Mouse (Mus musculus) lung, postnatal 36 days (tissue): ENCODE results near the gene Ren1.

ENCODE experiments used
- DNase-seq: peaks from one replicate; pipeline ENCODE4 v3.0.0; 2022; ENCODE audit warnings: mixed read lengths

Ren1 gene

DNA sequence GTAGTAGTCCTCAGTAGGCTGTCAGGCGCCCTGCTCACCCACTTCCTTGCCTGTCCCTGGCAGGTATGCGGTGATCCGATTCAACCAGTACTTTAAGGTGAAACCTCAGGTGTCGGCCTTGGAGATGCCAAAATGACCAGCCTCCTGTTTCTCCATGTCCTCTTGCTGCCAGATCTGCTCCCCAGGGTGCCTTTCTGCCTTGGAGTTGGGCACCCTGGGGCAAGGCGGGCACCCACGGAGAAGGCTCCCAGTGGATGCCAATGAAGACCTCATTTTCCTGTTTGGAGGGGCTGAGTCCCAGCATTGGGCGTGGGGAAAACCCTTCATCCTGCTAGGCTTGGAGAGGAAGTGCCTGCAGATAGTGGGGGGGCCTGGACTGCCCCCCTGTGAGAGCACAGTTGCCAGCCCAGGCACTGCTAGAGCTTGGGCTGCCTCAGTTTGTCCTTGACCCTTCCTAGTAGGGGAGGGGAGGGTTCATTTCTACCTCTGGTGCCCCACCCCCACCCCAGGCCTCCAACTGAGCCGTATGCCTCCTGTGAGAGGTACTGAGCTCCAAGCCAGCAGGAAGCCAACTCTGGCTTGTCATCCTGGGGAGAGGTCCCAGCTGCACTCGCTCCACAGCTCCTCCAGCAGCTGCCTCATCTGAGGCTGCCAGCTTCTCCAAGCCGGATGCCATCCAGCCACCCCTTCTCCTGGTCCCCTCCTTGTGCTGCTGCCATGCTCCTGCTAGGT, 29.1 kb downstream of the Ren1 start:
- no peak for DNase-seq

DNA sequence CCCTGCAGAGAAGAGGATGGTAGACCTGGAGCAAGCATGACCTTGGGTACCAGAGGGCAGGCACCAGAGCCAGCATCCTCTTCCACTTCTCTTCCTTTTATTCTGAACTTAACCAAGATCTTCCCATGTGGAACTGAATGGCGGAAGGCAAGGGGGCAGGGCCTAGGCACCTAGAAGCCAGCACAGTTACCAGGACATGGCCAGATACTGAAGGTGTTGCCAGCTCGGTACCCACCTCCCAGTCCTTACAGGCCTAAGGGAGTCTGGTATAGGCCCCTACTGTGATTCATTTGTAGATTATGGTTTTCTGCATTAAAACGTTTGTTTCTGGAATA, 29.6 kb downstream of the Ren1 start:
- no peak for DNase-seq

DNA sequence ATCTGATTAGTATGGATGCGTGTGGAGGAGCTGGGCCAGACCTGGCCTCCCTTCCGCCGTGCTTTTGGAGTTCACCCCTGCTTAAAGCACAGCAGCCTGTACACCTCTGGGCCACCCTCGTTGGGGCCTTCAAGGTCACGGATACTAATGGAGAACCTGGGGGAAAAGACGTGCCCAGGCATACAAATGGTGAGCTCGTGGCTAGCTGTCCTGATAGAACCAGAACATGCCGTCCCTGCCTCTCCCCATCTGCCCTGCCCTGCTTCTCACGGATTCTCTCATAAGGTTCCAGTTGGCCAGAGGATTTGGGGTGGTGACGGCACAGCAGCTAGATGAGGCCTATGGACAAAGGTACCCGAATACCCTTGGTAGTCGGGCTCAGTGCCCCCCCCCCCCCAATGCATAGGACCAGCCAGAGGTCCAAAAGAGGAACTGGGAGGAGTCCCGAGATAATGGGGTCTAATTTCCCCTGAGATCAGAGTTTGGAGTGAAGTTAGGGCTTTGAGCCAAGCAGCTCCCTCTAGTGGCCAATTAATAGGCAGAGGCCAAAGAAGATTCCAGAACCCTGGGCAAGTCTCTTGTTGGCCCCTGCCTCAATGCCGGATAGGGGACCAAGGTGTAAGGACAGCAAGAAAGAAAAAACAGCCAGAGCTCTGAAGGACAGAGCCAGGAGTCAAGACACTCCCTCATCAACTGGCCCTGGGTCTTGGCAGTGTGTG, 30.2 kb downstream of the Ren1 start:
- DNase-seq, result peak; percentile 62

DNA sequence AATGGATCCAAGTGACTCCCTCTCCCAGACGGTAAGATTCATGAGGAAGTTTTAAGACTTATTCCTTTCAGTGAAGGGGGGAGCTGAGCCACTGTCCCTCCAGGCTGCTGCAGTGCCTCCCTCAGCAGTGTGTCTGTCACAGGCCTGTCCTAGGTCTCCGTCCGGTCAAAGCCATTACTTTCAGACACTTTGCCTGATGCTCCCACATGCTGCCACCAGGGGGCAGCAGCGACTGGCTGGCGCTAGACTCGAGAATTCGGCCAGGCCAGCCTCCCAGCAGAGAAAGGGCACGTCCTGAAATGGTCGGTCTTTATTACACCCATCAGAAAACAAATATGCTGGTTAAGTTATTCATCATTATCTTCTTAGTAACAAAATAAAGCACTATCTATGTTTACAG, 31.7 kb downstream of the Ren1 start:
- DNase-seq, result peak; percentile 58

DNA sequence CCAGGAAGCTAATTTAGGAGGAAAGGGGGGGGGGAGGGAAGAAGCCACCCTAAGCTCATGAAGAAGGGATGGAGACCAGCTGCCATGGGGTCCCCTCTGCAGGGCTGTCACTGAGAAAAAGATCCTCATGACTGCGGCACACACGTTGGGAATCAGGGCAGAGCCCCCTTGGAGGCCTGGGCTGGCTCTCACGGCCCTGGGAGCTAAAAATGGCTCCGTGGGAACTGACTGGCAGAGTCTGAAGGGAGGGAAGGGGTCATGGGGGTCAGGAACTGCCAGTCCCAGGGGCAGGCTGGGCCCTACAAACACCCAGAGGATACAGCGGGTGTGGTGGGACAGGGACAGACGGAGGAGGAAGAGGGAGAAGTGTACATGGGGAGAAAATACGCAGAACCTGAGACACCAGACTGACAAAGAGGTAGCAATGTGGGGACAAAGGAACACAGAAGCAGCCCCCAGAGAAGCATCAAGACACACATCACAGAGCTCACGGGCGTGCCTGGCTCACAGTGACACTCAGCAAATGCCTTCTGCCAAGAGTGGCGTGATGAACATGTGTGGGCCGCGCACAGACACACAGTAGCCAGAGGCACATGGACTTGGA, 32.3 kb downstream of the Ren1 start:
- DNase-seq, result peak; percentile 38

DNA sequence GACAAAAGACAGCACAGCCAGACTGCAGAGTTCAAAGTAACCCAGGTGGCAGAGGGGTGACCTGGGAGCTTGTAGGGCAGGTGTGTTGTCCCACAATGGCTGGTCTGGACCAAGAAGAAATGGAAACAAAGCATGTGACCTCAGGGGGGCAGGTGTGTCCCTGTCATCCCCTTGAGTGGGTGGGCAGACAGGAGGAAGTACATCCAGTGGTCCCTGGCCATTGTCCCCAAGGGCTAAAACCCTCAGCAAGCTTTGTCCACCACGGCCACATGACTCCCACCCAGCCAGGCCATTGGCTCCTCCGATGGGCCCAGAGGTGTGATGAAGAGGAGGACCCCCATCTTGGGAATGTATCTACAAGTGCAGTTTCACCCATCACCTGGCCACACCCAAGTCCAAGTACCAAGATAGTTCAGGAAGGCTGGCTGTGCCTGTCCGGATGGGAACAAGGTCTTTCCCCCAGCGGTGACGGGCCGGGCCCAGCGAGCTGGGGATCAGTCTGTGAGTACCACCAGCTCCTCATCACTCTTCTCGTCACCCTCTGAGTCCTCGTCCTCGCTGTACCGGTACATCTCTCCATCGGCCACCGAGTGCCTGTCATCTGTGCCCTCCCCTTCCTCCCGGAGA, 33.0 kb downstream of the Ren1 start:
- DNase-seq, result no peak

DNA sequence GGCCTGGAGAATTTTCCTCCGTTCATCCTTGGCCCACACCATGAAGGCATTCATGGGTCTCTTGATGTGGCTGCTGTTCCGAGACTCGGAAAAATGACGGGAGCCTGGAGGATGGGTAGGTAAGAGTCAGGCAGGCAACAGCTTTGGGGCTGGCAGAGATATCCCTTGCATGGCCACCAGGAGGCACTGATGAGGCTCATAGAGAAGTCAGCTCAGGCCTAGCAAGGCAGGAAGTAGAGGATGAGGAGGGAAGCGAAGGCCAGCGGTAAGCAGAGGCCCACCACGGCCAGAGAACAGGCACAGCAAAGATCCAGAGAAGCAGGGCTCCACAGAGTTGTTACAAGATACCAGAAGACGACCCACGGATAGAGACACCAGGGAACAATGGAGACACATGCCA, 35.2 kb downstream of the Ren1 start:
- peak; percentile 89 for DNase-seq

DNA sequence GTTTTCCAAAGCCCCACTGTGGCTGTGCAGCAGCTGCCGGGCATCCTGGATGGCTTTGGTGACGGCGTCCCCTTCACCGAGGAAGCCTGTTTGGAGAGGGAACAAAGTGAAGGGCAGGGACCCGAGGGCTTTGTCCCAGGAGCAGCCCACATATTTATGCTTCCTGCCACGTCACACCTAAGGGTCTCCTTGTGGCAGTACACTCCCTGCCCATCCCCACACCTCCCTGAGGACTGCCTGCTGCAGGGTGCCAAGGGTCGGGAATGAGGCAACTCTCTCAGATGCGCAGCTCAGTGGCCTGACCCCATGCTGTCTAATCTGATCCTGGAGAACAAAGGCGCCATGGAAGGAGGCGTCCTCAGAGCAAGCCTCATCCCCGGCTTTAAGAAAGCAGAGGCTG, 35.9 kb downstream of the Ren1 start:
- no peak for DNase-seq

DNA sequence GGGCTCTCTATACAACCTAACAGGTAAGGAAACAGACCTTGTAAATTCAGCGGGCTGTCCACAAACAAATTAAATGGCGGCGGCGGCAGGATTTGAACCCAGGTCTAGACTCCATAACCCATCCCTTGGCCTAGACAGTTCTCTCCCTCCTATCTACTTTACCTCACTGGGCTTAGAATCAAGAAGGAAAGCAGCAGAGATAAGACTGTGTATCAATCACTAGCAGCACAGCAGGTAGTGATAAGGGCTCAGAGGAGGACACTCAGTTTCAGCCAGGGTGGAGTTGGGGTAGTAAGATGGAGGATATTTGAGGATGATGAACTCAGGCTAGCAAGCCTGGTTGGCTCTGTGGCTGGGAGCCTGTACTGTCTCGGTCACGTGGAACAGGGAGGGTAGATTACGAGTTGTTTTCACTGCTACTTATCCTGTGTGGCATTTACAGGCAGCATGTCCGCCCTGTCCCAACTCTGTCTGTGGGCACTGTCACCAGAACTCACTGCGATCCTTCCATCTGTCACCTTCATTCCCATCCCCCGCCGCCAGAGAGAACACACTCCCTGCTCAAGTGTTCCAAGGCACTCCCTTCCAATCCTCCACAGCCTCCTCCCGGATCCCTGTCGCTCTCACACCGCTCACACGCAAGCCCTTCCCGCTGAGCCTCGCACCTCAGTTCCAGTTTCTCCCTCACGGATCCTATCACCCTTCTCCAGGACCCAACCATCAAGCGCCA, 37.4 kb downstream of the Ren1 start:
- no peak for DNase-seq

DNA sequence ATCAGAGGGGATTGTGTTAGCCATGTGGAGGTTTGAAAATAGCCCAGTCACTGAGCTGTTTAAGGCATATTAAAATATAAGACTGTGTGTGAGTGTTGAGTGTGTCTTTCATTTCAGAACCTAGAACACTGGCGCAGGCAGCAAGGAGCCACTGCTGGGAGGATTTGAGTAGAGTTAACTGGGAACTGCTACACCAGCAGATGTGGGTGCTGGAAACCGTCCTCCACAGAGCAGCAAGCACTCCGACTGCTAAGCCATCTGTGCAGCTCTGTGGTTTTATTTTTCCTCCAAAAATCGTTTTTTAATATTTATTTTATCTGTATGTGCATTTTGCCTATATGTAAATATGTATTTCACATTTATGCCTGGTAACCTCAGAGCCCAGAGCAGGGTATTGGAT, 44.4 kb downstream of the Ren1 start:
- no peak for DNase-seq

DNA sequence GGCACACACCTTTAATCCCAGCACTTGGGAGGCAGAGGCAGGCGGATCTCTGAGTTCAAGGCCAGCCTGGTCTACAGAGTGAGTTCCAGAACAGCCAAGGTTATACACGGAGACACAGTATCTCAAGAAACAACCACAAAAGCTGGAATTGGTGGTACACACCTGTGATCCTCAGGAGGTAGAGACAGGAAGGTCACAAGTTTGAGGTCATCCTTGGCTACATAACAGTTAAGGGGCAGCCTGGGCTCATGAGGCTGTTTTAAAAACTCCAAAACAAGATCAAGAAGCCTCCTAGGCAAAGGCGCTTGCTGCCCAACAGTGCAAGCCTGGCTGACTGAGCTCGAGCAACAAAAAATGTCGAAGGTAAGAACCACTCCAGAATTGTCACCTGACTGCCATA, 46.4 kb downstream of the Ren1 start:
- no peak for DNase-seq

DNA sequence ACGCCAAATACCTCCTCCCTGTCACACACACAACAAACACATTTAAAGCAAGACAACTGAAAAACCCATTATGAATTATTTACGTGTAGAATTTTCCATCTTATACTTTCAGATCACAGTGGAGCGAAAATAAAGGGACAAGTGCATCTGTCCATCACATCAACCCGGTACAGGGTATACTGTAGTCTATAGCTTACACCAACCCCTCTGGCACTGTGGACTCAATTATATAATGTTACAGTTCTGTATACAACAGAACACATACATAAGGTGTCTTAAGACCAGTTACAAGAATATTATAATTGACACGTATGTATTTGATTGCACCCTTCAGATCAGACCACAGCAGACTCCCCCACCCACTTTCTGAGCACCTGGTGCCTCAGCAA, 46.8 kb downstream of the Ren1 start:
- no peak for DNase-seq

DNA sequence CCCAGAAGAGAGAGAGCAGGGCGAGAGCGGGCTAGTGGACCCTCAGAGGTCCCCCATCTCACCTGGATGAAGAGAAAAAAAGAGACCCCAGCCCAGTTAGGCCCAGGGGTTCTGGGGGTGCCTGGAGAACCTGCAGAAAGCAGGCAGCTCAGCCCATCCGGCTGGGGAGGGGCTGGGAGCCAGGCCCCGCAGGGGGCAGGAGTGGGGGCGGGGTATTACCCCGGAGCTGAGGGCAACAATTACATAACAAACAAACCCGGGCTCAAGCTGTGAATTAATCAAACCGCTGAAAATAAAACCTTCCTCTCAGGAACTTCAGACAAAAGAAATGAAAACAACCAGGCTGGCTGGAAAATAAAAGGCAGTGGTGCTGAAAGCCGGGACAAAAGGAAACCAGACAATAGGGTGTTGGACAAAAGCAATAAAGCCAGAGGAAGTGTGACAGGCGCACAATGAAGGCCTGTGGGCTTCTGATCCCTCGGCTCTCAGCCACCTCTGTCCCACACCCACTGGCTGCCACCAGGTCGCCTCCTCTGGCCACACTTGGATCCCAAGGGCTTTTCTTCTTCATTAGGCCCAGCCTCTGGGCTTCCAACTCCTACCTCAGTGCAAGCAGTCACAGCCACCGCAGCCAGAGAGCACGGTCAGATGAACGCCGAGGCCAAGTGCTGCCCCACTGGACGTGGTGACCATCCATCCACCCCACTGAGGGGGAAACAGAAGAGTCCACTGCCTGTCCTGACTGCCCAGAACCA, 47.4 kb downstream of the Ren1 start:
- peak; percentile 59 for DNase-seq

DNA sequence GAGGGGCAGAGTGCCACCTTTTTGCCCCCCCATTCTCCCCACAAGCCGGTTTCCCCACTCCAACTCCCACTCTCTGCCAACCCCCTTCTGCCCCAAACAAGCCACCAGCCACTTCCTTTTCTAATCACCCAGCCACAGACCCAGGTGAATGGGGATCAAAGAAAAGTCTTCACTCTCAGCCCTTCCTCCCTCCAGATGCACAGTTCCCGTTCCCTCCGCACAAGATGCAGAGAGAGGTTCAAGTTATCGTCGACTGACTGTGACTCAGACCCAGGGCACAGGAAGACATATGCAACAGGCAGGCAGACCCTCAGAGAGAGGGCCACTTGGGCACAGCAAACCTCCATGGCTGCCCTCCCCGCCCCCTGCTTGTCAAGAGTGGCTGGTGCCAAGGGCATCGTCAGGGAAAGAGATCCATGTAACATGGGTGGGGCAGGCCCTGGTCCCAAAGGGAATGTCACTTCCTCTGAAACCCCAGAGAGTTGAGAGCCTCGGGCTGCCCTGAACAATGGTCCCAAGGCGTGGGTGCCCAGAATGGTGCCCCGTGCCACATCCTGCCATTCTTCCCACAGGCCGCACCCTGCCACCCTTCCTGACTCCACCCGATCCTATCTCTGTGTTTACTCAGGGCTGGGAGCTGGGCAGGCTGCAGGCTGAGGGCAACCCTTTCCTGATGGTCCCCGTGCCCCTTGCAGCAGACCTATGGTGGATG, 49.9 kb downstream of the Ren1 start:
- DNase-seq, result peak; percentile 91

DNA sequence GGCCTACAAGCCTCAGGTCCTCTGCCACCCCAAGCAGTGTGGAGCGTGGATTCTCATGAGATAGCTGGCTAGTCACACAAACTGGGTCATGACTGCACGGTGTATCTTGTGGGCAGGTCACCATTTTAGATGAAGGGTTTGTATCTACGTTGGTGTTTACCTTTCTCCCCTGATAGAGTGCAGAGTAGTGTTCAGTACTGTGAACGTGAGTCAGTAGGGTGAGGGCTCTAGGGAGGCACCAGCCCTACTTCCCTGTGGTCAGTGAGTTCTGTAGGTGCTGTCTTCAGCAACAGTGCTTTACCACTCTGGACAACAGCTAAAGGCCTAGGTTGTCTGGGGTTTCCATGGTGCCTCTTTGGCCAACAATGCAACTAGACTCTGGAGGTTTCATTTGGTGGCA, 53.7 kb downstream of the Ren1 start:
- no peak for DNase-seq

DNA sequence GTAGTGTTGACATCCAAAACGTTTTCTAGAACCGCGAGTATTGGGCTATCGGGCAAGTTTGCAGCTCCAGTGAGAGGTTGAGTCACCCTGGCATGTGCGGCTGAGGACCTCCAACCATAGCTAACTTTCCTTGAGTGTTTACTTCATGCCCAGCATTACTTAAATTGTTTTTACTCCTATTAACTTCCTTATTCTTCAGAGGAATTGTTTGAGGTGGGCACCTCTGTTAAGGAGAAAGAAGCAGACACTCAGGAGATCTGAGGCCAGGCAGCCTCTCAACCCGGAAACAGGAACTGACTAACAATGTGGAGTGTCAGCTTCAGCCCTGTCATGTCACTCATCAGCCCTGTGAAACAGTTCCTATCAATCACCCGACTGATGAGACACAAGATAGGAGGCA, 56.3 kb downstream of the Ren1 start:
- peak; percentile 55 for DNase-seq

DNA sequence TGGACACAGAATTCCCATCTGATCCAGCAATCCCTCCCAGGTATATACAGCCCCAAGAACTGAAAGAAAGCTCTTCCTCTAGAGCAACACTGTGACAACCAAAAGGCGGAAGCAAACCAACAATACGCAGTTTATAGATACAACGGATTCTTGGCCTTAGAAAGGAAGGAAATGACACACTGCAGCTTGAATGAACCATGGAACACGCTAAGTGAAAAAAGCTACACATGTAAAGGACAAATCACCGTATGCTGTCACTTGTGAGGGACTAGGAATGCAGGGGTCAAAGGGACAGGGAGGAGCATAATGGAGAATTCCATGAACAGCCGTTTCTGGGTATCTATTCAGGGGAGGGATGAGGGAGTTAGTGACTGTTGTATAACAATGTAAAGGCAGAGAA, 57.1 kb downstream of the Ren1 start:
- DNase-seq, result peak; percentile 63

DNA sequence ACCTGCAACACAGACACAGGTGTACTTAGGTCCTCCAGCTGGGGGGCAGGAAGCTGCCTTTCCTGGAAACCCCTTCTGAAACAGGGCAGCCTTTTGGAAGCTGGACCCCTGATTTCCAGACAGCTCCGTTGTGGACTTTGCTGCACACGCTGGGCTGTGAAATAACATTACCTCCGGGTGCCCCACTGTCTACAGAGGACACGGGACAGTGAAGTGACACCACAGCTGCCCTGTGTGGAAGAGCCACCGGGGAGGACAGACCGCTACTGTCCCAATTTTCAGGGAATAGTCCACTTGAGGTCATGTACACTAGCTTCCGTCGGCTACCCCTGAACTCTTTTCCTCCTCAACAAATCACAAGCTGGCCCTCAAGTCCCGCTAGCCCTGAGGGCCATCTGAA, 58.0 kb downstream of the Ren1 start:
- DNase-seq, result no peak

DNA sequence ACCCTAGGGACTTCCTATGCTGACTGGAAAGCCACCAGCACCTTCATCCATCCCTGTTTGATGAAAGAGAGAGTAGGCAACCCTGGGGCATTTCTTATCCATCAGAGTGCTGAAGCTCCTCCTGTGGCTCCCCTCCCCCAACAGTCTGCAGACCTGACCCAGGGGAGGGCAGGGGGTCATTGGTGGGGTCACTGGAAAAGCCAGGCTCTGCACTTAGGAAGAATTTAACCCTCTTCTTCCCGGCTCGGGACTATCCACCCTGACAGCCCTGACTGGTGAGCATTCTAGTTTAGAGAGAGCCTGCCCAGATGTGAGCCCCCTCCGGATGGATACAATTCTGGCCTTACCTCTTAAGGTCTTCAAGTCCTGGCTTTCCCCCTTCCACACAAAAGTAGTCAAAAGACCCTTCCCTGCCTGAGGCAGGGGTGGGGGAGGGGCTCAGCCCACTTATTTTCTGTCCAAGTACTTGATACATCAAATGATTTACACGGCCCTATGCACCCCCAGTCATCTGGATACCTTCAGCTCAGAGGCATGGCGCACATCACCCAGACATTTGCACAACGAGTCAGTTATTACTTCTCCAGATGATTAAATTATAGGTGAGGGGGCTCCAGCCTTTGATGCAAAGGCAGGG, 58.7 kb downstream of the Ren1 start:
- DNase-seq, result peak; percentile 1

DNA sequence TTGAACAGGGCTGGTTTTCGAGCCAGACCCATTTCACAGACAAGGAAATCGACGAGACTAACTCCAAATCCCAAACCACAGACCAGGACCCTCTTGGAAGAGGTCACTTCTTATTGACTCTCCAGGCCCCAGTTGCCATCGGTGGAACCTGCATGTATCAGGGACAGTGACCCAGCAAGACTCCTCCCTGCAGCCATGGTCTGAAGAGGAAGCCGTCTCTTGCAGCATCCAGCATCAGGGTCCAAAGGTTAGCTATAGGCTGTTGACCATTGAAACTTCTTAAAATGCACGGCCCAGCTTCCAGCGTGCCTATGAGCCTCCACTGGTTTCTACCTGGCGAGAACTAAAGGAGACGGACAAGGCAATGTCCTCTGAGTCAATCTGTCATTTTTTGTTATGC, 59.5 kb downstream of the Ren1 start:
- DNase-seq, result peak; percentile 1
